Mouse (Mus musculus) ES-Bruce4 (cell line): ENCODE data around the gene Os9.

Source experiments
- CTCF ChIP-seq: IDR thresholded peaks from one replicate; pipeline ENCODE4 v1.8.1; 2011; ENCODE audit warnings: low read depth, low read length
- EP300 ChIP-seq: IDR thresholded peaks from 2 replicates; pipeline ENCODE4 v1.6.1; 2011; ENCODE audit warnings: low read depth, low read length; ENCODE audit not compliant: insufficient read depth

- TF ChIP-seq CTCF (no peak), EP300 (no peak)
Observed at GRCm38 (mm10) chr10:127132469-127132868, 11.5 kb upstream of the Os9 start.
